Mouse (Mus musculus) ovary, adult 10 weeks (tissue): ENCODE measurements around the gene Asgr2. TPM values are rescaled to one million over a fixed set of nuclear protein-coding genes. Genes with fewer than 3 reads are reported as not detected.

Source experiments
- polyA plus RNA-seq: library from polyadenylated mRNA; stranded (reverse); fragments of 350-450 nt; fragmentation: Illumina TruSeq; extraction: RNeasy Lipid Tissue Mini Kit (QIAGEN cat#74804); gene quantifications from one replicate; pipeline ENCODE4 v1.2.3, GENCODE M21; 2014

Gene Asgr2
- 0.80 TPM for polyA plus RNA-seq

DNA sequence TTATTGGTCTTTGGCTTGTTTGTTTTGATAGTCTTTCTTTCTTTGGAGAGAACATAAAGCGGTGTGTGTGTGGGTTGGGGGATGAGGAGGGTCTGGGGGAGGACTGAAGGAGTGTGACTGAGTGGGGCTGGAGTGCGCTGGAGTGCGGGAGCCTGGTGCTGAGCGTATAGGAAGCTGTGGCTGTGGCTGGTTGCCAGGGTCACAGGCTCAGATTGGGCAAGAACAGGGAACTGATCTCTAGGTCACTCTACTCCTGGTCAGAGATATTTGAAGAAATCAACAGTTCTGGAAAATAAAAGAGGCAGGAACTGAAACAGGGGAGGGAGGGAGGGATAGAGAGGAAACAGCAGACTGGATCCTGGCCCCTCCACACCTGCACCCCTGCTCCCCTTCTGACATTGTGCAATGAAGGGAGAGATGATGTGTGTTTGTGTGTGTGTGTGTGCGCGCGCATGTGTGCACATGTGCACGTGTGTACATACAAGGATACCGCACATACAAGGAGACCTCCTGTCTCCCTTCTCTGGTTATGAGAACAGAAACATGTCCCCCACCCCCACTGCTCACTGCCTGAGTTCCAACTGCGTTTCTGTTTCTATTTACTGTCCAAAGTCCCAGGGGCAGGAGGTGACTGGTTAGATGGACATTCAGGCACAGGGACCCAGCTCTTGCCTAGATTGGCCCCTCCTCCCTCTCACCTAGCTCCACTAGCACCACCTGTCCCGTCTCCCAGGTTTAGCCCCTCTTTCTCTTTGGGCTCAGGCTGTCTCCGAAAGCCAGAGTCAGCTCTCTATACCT is at the start of gene Asgr2:
Gene Asgr2, plus strand, starts transcription at position 659 of the 798 bp plus-strand sequence.

DNA sequence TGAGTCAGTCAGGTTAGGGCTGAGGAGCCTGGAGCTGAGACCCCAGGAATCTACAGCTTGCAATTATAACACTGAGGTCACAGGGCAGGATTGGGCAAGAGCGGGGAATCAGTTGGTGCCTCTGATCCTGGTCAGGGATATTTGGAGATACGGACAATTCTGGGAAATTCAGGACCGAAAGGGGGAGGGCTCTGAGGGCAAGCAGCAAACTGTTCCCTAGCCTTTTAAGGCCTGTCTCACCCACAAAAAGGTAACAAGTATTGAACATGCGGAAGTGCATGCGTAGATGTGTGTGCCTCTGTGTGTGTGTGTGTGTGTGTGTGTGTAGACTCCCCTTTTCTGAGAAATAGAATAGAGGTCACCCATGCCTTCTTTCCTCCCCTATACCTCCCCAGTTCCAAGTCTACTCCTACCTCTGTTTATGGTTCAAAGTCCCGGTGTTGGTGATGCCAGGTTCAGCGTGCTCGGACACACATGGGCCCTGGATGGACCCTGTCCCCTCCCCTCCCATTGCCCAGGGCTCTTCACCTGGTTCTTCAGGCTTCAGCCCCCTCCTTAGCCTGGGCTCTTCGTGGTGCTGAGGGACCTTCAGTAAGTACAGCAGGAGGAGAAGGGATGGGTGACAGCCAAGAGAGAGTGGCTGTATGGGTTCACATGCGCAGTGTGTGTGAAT is 38.4 kb upstream of the Asgr2 start, which contains the start of gene Asgr1:
Gene Asgr1, plus strand, starts transcription at position 188 of the 673 bp plus-strand sequence.

DNA sequence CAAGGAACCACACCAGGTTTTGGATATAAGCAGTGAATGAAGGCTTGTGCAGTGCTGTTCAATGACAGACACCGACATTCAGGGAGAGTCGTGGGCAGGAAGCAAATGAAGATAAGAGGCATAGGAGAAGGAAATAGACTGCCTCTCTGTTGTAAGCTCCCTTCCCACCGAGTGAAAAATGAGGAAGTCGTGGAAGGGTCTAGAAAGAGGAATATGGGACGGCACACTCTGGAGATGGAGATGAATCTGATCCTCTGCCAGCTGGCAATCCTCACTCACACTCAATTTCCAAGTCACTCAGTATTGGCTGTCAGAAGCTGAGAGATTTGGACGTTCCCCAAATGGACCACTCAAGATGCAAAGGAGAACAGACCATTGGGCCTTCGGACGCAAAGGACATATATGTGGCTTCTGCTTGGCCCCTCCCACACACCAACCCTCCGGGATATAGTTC is 37.5 kb downstream of the Asgr2 start, which contains the start of gene Mgl2:
Gene Mgl2, plus strand, starts transcription at position 404 of the 454 bp plus-strand sequence.

Other genes starting within 250 kb of the Asgr2 start
- gene Plscr3, start 246.3 kb upstream of the Asgr2 start, polyA plus RNA-seq, result 1.2 TPM
- gene Tnk1, start 233.9 kb upstream of the Asgr2 start, polyA plus RNA-seq, result 0.26 TPM
- not detected for gene Tmem95, start 214.6 kb upstream of the Asgr2 start, polyA plus RNA-seq
- 2.4 TPM for gene Kctd11, start 211.2 kb upstream of the Asgr2 start, polyA plus RNA-seq
- not detected for gene Acap1, start 197.1 kb upstream of the Asgr2 start, polyA plus RNA-seq
- 2.4 TPM for gene 2810408A11Rik, start 191.7 kb upstream of the Asgr2 start, polyA plus RNA-seq
- gene Neurl4, start 191.6 kb upstream of the Asgr2 start, polyA plus RNA-seq, result 4.1 TPM
- gene Gps2, start 178.8 kb upstream of the Asgr2 start, polyA plus RNA-seq, result 21.7 TPM
- gene Eif5a, start 170.7 kb upstream of the Asgr2 start, polyA plus RNA-seq, result 199 TPM
- gene Ybx2, start 156.8 kb upstream of the Asgr2 start, polyA plus RNA-seq, result 6.4 TPM
- 0.63 TPM for gene Slc2a4, start 144.5 kb upstream of the Asgr2 start, polyA plus RNA-seq
- gene Cldn7, start 127.9 kb upstream of the Asgr2 start, polyA plus RNA-seq, result 2.6 TPM
- gene Ctdnep1, start 111.5 kb upstream of the Asgr2 start, polyA plus RNA-seq, result 63.2 TPM
- gene Elp5, start 110.1 kb upstream of the Asgr2 start, polyA plus RNA-seq, result 5.8 TPM
- gene Gabarap, start 101.5 kb upstream of the Asgr2 start, polyA plus RNA-seq, result 449 TPM
- gene Phf23, start 96.9 kb upstream of the Asgr2 start, polyA plus RNA-seq, result 24.2 TPM
- gene Dvl2, start 92.0 kb upstream of the Asgr2 start, polyA plus RNA-seq, result 1.8 TPM
- gene Acadvl, start 77.2 kb upstream of the Asgr2 start, polyA plus RNA-seq, result 5.8 TPM
- 1.7 TPM for gene Dlg4, start 75.7 kb upstream of the Asgr2 start, polyA plus RNA-seq
- not detected for gene Asgr1, start 38.6 kb upstream of the Asgr2 start, polyA plus RNA-seq
- gene Mgl2, start 37.7 kb downstream of the Asgr2 start, polyA plus RNA-seq, result 21.9 TPM
- gene Clec10a, start 63.6 kb downstream of the Asgr2 start, polyA plus RNA-seq, result 3.7 TPM
- not detected for gene Slc16a11, start 120.1 kb downstream of the Asgr2 start, polyA plus RNA-seq
- 3.1 TPM for gene Slc16a13, start 128.4 kb downstream of the Asgr2 start, polyA plus RNA-seq
- gene Bcl6b, start 137.2 kb downstream of the Asgr2 start, polyA plus RNA-seq, result 7.3 TPM
- gene 0610010K14Rik, start 145.3 kb downstream of the Asgr2 start, polyA plus RNA-seq, result 2.4 TPM
- 0.37 TPM for gene Gm21988, start 147.2 kb downstream of the Asgr2 start, polyA plus RNA-seq
- gene Rnasek, start 147.2 kb downstream of the Asgr2 start, polyA plus RNA-seq, result 25.1 TPM
- gene Alox12, start 162.7 kb downstream of the Asgr2 start, polyA plus RNA-seq, result 2.5 TPM
- 2.4 TPM for gene Alox12e, start 230.0 kb downstream of the Asgr2 start, polyA plus RNA-seq